Mouse (Mus musculus): ENCODE data around the gene Vsig2. TPM values are rescaled to one million over a fixed set of nuclear protein-coding genes. Genes with fewer than 3 reads are reported as not detected.

Gene Vsig2
- 0.18 TPM in 1 of 2 replicates, not detected in the other for polyA plus RNA-seq (2012)

DNA sequence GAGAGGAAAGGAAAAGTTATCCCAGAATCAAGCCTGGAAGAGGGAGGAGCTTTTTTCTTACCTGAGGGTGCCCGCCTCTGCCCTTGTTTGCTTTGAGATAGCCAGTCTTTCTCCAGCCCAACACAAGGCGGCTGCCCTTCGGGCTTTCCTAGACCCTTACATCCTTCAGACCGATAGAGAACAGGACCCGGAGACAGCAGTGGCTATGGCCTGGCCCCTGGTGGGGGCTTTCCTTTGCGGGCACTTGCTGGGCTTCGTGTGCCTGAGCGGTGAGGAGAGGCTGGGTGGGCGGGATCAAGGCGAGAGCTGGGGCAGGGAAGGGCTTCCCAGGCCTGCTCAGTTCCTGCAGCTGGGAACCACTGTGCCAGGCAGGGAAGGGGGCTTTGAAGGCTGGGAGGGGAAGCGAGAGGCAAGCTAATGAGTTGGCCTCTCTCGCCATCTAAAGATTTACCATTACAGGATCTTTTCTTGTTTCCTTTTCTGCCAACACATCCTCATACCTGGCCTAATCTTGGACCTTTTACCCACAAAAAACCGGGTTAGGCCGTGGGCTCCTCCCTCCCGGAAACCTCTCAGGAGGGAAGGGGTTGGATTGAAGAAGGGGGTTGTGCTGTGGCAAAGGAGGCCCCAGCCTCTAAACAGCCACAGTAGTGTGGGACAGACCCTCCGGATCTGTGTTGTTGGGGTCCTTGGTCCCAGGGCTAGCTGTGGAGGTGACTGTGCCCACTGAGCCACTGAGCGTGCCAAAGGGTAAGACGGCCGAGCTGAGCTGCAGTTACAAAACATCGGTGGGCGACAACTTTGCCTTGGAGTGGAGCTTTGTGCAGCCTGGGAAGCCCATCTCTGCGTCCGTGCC is at the start of gene Vsig2:
TSS of gene Vsig2 (plus strand) at position 86 of the 856 bp plus-strand sequence.

DNA sequence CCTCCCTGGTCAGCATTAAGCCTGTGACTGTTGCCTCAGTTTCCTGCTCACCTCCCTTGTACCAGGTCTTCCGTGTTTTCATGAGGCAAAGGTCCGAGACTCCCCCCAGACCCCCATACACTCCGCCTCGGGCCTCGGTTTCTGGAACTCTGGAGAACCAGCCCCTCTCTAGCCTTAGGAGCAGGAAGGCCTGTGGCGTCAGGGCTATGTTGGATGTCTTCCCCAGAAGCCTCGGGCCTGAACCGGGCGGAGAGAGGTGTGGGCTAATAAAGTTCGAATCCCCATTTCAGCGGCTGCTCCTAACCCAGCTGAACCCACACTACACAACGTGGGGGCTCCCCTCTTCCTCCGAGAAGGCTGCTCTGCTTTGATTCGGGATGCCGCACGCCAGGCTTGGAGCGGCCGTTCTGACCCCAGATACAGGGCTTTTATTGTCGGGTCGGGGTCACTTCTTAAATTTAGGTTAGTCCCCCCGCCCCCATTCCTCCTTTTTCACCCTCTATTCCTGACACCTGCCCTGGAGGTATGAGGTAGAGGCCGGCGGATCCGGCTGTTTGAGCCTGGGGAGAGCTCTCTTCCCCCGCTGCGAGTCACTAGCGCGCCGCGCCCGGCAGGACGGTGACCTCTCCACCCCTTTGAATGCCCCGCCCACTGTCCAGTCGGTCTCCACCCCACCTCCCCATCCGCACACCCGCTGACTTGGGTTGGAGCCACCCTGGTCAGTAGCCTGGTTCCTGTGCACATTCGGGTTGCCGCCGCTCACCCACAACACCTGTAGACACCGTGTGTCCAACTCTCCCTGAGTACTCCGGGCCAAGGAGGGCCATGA is 11.4 kb upstream of the Vsig2 start, which contains the start of gene Esam:
TSS of gene Esam (plus strand) at position 683 of the 829 bp plus-strand sequence.

DNA sequence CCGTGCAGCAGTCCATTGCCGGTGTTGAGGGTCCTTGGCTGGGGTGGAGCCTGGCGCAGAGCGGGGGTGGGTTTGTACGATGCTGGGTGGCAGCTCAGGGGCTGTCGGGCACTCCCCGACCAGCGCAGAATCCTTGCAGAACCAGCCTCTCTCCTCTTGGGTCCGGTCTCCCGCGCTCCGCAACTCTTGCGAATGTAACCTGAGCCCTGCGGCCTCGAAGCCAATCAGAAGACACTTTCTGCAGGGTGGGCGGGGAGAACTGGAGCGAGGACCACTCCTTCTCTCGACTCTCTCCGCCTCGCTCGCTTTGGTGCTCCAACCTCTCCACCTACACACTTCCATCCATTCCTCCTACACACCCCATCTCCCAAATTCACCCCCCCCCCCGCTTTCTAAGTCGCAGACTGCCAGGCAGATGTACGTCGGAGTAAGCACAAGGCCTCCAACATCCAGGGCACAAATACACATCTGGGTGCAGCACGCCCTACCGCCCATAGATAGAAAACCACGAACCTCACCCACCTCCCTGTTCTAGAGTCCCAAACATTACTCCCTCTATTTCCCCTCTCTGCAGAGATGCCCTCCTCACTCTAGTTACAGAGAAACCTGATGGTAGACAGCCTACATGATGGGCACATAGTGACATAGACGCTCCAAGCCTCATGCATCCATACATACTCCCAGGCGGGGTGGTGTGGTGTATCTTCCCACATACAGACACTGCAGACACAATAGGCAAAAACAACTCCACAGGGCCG is 13.7 kb downstream of the Vsig2 start, which contains the start of gene Nrgn:
TSS of gene Nrgn (minus strand) at position 369 of the 758 bp plus-strand sequence.

DNA sequence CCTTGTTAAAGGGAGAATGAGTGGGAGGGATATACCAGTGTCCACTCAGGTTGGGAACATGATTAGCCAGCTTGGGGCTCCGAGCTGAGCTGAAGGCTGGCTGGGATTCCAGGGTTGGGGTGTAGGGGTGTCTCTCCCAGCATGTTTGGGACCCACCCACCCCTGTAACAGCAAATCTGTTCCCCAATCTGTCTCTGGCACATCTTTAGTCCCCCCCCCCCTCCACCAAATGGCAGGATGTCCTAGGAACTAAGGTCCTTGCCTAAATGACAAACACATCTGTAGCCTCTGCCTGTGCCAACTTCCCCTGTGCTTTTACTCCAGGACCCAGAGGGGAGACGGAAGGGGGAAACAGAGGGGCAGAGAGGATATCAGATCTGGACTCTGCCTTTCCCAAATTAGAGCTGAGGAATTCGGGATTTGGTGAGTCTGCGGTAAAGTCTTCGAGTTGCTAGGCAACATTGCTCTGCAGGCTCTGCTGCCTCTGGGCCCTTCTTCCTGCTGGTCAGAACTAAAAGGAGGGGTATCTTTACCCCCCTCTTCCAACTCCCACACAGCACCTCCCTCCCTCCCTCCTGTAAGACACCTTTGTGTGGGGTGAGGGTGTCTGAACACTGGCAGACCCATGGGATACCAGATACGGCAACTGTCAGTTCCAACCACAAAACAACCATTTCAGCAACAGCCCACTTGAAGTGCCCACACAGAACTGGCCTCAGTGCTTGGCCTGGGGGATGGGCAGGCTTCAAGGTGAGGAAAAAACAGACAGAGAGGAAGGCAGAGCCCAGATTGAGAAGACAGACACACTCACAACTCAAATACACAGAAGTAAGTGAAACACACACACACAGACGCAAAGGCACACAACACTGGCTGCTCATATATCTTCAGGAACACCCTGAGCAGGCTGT is 16.0 kb downstream of the Vsig2 start, which contains the start of gene Siae:
TSS of gene Siae (plus strand) at position 861 of the 911 bp plus-strand sequence.

Other genes with a start within 250 kb of the Vsig2 start
- 8.4 and 13.5 TPM in 2 replicates for gene Ccdc15, start 190.8 kb upstream of the Vsig2 start, polyA plus RNA-seq (2012)
- 0.03 TPM in 1 of 2 replicates, not detected in the other for gene Hepacam, start 171.9 kb upstream of the Vsig2 start, polyA plus RNA-seq (2012)
- gene Robo4, start 137.4 kb upstream of the Vsig2 start, polyA plus RNA-seq (2012): 1.9 and 3.5 TPM in 2 replicates
- gene Robo3, start 106.0 kb upstream of the Vsig2 start, polyA plus RNA-seq (2012): 37.2 and 53.8 TPM in 2 replicates
- 17.6 TPM in 2 replicates for gene Msantd2, start 49.9 kb upstream of the Vsig2 start, polyA plus RNA-seq (2012)
- 0.96 and 2.6 TPM in 2 replicates for gene Esam, start 11.2 kb upstream of the Vsig2 start, polyA plus RNA-seq (2012)
- gene Nrgn, start 13.6 kb downstream of the Vsig2 start, polyA plus RNA-seq (2012): 199 and 354 TPM in 2 replicates
- 0.56 and 0.59 TPM in 2 replicates for gene Siae, start 16.4 kb downstream of the Vsig2 start, polyA plus RNA-seq (2012)
- 4.3 and 4.6 TPM in 2 replicates for gene Spa17, start 74.5 kb downstream of the Vsig2 start, polyA plus RNA-seq (2012)
- gene Tbrg1, start 118.1 kb downstream of the Vsig2 start, polyA plus RNA-seq (2012): 41.9 and 49.5 TPM in 2 replicates
- gene Panx3, start 130.0 kb downstream of the Vsig2 start, polyA plus RNA-seq (2012): not detected in 2 replicates
- not detected in 2 replicates for gene Olfr160, start 177.0 kb downstream of the Vsig2 start, polyA plus RNA-seq (2012)
- not detected in 2 replicates for gene Olfr874, start 205.9 kb downstream of the Vsig2 start, polyA plus RNA-seq (2012)
- gene Olfr875, start 232.6 kb downstream of the Vsig2 start, polyA plus RNA-seq (2012): not detected in 2 replicates